Mouse (Mus musculus): ENCODE results near the gene Spsb3.

The Spsb3 gene

DNA sequence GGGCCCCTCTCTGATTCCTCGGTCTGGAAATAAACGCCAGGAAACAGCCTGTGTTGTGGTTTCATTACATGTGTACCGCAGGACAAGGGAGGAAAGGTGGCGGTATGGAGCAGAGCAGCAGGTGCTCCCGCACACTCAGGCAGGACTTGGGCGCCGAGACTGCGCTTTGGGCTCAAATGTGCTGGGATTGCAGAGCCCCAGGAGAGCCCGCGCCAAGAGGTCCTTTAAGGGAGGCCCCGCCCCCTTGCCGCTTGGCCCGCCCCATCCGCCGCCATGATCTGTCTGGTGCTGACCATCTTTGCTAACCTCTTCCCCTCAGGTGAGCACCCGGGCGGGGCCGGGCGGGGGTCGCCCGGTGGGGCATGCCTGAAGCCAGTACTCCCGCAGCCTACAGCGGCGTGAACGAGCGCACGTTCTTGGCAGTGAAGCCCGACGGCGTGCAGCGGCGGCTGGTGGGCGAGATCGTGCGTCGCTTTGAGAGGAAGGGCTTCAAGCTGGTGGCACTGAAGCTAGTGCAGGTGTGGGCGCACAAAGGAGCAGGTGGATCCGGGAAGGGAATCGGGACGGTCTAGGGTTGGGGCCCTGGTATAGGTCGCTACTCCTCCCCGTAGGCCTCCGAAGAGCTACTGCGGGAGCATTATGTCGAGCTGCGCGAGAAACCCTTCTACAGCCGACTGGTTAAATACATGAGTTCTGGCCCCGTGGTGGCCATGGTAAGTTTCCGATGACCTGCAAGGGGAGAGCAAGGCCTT is 10.0 kb downstream of the Spsb3 start, which contains the start of gene Nme3:
Gene Nme3 (plus strand): TSS at position 260 of the 752 bp plus-strand sequence.
- DNase-seq (ENCODE audit: low spot score in 2 of 2), result peak; percentile 61 to 79

GRCm38 (mm10) chr17:24896993-24897269 is 10.5 kb downstream of the Spsb3 start:
- no peak for DNase-seq (ENCODE audit: low spot score in 2 of 2)

DNA sequence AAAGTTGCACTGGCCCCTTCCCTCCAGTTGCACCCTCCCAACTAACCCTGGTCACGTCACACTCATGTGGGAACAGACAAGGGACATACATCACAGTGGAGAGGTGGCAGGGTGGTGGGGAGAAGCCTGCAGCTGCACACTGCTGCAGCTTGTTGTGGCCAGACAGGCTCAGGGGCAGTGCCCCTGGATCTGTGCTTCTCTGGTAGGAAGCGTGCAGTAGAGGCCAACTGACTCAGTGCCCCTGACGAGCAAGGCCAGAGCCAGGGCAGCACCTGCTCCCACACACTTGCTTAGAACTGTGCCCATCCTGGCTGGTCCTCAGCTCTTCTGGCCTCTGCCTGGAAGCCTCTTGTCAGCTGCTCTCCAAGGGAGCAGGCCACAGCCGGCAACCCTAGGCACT is 11.2 kb downstream of the Spsb3 start:
- no peak for DNase-seq (ENCODE audit: low spot score in 2 of 2)

- DNase-seq (ENCODE audit: low spot score in 2 of 2), result no peak
These were observed 11.8 kb downstream of the Spsb3 start for GRCm38 (mm10) chr17:24898041-24898854.

GRCm38 (mm10) chr17:24899153-24899552 is 12.7 kb downstream of the Spsb3 start:
- DNase-seq (ENCODE audit: low spot score in 2 of 2), result no peak

DNA sequence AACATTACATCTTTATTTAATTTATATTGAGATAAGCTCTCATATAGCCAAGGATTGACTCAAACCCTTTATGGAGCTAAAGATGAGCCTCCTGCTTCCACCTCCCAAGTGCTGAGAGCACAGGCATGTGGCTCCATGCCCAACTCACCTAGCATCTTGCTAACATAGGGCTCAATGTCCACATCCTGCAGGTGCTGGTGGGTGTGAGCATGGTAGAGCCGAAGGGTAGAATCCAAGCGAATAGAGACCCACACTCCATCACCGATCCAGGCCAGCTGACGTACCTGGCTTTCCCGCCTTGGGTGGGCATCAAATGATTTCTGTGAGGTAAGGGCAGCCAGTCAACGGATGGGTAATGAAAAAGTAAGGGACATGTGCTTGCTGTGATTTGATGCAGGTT is 13.6 kb downstream of the Spsb3 start:
- no peak for DNase-seq (ENCODE audit: low spot score in 2 of 2)

- DNase-seq (ENCODE audit: low spot score in 2 of 2), result no peak
These were observed 15.7 kb downstream of the Spsb3 start for GRCm38 (mm10) chr17:24902124-24902523.

- DNase-seq (ENCODE audit: low spot score in 2 of 2), result no peak
These were observed 16.4 kb downstream of the Spsb3 start for GRCm38 (mm10) chr17:24902671-24903474.

- DNase-seq (ENCODE audit: low spot score in 2 of 2), result no peak
These were observed 17.3 kb downstream of the Spsb3 start for GRCm38 (mm10) chr17:24903767-24904166.

DNA sequence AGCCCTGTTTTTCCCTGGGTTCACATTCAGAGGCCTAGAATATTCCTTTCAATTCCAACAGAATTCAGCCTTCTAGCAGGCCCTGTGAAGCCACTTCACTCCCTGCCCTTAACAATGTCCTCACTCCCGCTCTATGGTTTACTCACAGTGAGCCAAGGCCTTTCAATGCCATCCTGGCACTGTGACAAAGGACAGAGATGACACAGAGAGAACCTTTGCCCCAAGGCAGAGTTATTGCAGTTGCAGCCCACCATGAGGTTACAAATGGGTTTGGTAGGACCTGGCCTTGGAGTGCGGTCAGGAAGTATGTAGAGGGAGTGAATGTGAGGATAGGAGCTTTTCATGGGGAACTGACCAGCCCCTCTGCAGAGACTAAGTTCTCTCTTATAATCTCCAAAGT is 21.1 kb downstream of the Spsb3 start:
- no peak for DNase-seq (ENCODE audit: low spot score in 2 of 2)

- no peak for DNase-seq (ENCODE audit: low spot score in 2 of 2)
These were observed 27.5 kb downstream of the Spsb3 start for GRCm38 (mm10) chr17:24913984-24914383.

- DNase-seq (ENCODE audit: low spot score in 2 of 2), result no peak
These were observed 36.8 kb downstream of the Spsb3 start for GRCm38 (mm10) chr17:24923246-24923645.

DNA sequence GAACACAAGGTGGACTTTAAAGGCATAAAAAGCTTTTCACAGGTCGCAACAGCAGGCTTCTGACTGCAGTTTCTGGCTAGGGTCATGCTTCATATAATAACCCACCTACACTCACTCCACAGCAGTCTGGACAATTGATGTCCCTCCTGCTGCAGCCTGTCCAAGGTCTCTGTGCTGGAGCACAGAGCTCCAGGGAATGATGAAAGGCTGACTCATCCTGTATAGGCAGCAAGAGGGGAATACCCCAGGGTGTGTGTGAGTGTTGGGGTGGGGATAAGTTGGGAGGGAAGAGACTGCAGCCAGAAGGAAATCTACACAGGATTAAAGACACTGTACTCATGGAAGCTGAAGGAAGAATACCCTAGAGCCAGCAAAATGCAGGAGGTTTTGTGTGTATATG is 43.1 kb downstream of the Spsb3 start:
- no peak for DNase-seq (ENCODE audit: low spot score in 2 of 2)

GRCm38 (mm10) chr17:24932431-24932830 is 46.0 kb downstream of the Spsb3 start:
- DNase-seq (ENCODE audit: low spot score in 2 of 2), result no peak

DNA sequence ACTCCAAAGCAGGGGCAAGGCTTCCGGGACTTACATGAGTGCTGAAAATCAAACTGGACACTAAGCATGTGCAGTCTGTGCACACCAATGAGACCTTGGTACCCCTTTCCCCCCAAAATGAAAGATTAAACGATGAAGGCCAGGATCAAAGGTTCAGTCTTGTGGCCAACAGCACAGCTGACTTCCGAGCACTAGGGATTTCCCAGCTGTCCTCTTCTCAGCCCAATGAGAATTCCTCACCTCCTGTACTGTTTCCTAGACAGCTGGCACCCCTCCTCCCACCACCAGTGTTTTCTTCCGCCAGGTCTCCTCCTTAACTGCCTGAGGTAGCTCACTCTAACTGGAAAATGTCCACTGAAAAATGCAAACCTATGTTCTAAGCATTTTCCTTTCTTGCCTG is 46.7 kb downstream of the Spsb3 start:
- no peak for DNase-seq (ENCODE audit: low spot score in 2 of 2)

DNA sequence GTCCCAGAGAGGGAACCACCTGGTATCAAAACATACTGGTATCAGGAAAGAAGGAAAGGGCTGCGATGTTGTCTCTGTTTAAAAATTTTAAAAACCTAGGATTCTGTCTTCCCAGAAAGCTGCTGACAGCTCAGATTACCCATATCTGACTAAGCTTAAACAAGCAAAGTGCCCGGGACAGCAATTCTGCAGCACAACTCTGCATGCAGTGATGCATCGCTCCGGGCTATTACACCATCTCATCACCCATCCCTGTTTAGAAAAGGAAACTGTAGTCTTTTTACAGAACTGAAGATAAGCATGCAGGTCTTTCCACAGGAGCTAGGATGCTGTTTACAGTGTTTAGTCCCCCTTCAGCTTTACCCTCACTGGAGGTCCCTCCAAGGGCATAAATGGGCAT is 48.5 kb downstream of the Spsb3 start:
- no peak for DNase-seq (ENCODE audit: low spot score in 2 of 2)

GRCm38 (mm10) chr17:24935666-24936065 is 49.2 kb downstream of the Spsb3 start:
- DNase-seq (ENCODE audit: low spot score in 2 of 2), result no peak

DNA sequence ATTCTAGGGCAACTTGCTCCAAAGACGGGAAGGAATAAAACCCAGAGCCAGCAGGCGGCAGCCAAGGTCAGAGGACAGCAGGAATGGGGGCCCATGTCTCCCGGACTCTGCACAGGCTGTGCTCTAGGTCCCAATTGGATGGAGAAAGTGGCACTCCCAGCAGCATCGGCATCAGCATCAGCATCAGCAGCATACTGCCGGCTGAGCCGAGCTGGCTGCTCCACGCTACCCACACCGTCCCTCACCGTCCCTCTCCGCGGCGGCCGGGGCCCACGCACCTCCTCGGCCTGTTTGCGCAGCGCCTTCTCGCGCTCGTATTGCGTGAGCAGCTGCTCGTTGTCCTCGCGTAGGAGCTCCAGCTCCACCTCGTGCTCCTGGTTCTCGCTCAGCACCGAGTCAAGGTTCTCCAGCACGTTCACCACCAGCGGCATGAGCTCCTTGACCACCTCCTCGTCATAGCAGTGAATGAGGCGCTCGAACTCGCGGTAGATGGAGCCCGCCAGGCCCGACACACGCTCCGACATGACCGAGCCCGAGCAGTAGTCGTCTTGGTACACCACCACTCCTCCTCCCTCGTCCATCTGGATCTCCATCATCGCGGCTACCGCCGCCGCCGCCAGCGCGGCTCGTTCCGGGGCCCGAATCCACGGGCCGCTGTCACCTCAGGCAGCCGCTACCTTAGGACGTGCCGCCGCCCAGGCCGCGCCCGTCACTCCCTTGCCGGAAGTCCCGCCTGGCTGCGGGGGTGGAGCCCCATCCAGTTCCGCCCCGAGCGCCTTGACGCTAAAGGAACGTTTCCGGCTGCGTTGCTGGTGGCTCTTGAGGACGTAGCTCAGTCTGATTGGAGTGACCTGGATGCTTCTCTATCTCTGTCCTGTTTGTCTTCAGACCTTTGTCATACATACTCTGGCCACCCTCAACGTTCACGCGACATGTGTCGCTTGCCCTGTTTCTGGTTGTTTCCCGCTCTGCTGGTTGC is 50.1 kb downstream of the Spsb3 start, which contains the start of gene Mapk8ip3:
Gene Mapk8ip3 (minus strand): TSS at position 719 of the 979 bp plus-strand sequence.
- peak; percentile 96 for DNase-seq (ENCODE audit: low spot score in 2 of 2)

DNA sequence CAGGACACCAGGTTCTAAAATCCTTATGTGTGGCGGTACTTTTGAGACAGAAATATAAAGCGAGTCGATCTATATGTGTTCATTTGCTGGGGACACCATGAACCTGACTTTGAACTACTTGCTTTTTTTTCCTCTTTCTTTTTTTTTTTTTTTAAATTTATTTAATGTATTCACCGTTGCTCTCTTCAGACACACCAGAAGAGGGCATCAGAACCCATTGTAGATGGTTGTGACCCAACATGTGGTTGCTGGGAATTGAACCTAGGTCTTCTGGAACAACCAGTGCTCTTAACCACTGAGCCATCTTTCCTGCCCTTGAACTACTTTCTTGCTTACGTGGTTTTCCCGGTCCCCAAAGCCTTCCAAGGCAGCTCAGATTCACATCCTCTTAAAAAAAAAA is 50.8 kb downstream of the Spsb3 start:
- DNase-seq (ENCODE audit: low spot score in 2 of 2), result no peak

Measured in urinary bladder, postnatal 36 days (tissue).